Mouse (Mus musculus) C2C12 (cell line): Measurements from ENCODE around the gene Prickle2. TPM values are rescaled to one million over a fixed set of nuclear protein-coding genes. Genes with fewer than 3 reads are reported as not detected.

Experiments
- H3K27me3 ChIP-seq: one replicate; pipeline ENCODE4 v1.6.1; 2011; ENCODE audit not compliant: control insufficient read depth, insufficient read depth, insufficient read length
- H3K36me3 ChIP-seq: one replicate; pipeline ENCODE4 v1.6.1; 2011; ENCODE audit not compliant: control insufficient read depth, insufficient read depth
- H3K4me3 ChIP-seq: one replicate; pipeline ENCODE4 v1.5.1; 2011; ENCODE audit warnings: mild to moderate bottlenecking, control low read depth; ENCODE audit not compliant: poor library complexity, insufficient read depth, severe bottlenecking
- H3K79me2 ChIP-seq: one replicate; pipeline ENCODE4 v1.6.1; 2011; ENCODE audit not compliant: control insufficient read depth, insufficient read depth
- H3K79me3 ChIP-seq: one replicate; pipeline ENCODE4 v1.6.1; 2011; ENCODE audit warnings: low read depth, control low read depth
- H3ac ChIP-seq: one replicate; pipeline ENCODE3; 2011; ENCODE audit warnings: low read depth; ENCODE audit not compliant: control insufficient read depth, insufficient read length
- CEBPB ChIP-seq: IDR thresholded peaks from one replicate; pipeline ENCODE4 v1.6.1; 2011; ENCODE audit warnings: low read depth, mild to moderate bottlenecking, control low read depth, moderate library complexity
- CTCF ChIP-seq: IDR thresholded peaks from one replicate; pipeline ENCODE4 v1.5.1; 2011; ENCODE audit not compliant: control insufficient read depth, insufficient read depth, insufficient read length
- FOSL1 ChIP-seq: IDR thresholded peaks from one replicate; pipeline ENCODE4 v1.8.0; 2011; ENCODE audit warnings: mild to moderate bottlenecking, low read length; ENCODE audit not compliant: poor library complexity, insufficient read depth, severe bottlenecking
- MAX ChIP-seq: IDR thresholded peaks from one replicate; pipeline ENCODE4 v1.6.1; 2011; ENCODE audit warnings: mild to moderate bottlenecking, control low read depth
- MYOD1 ChIP-seq: IDR thresholded peaks from one replicate; pipeline ENCODE4 v1.6.1; 2011; ENCODE audit warnings: low read depth; ENCODE audit not compliant: control insufficient read depth, insufficient read length
- MYOG ChIP-seq: IDR thresholded peaks from one replicate; pipeline ENCODE4 v1.6.1; 2011; ENCODE audit not compliant: control insufficient read depth, insufficient read length; ENCODE audit errors: extremely low read depth
- USF1 ChIP-seq: IDR thresholded peaks from one replicate; pipeline ENCODE4 v1.6.1; 2011; ENCODE audit warnings: low read depth, mild to moderate bottlenecking, control low read depth, moderate library complexity
- polyA plus RNA-seq: library from polyadenylated mRNA; unstranded; fragments of >200 nt; fragmentation: generic; extraction: Trizol; gene quantifications from one replicate; pipeline ENCODE4 v1.2.1, GENCODE M21; 2012; ENCODE audit warnings: missing spikeins

Gene Prickle2
- polyA plus RNA-seq, 1 experiment: 0.02 TPM

DNA sequence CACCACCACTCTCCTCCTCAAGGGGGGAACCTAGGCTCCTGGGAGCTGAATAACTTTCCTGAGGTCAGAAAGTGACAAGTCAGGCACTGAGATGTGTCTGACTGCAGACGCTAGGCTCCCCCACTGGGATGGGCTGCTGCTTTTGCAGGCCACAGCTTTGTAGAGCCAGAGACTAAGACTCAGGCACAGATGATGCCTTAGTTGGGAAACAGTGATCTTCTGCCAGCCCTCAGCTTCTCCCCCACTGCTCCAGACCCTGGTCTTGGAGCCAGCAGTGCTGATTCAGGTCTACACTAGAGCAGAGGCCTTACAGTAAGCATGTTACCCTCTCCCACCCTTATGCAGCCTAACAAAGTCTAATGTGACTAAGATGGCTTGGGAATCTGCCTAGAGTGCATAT lies 254.5 kb downstream of the Prickle2 start:
- no peaks in the 10 kb centered on the region for H3K27me3 ChIP-seq
- no peaks in the 10 kb centered on the region for H3K36me3 ChIP-seq
- H3K79me2 ChIP-seq: no peaks in the 10 kb centered on the region
- no peak for TF ChIP-seq MAX
- TF ChIP-seq MYOD1: no peak
- no peak for TF ChIP-seq CEBPB
- no peak for TF ChIP-seq CTCF
- no peak for TF ChIP-seq MYOG
- TF ChIP-seq FOSL1: no peak
- no peak for TF ChIP-seq USF1
- H3ac ChIP-seq: no peak overlapping the region
- H3K4me3 ChIP-seq: no peak overlapping the region
- no peaks in the 10 kb centered on the region for H3K79me3 ChIP-seq

- H3K79me2 ChIP-seq: no peaks in the 10 kb centered on the region
- no peak overlapping the region for H3K4me3 ChIP-seq
- H3K79me3 ChIP-seq: no peaks in the 10 kb centered on the region
- H3K27me3 ChIP-seq: no peaks in the 10 kb centered on the region
- H3K36me3 ChIP-seq: no peaks in the 10 kb centered on the region
- no peak overlapping the region for H3ac ChIP-seq
- TF ChIP-seq CTCF (no peak), USF1 (no peak), MYOG (no peak), MAX (no peak), FOSL1 (no peak), CEBPB (no peak)
Measured at GRCm38 (mm10) chr6:92449956-92450355, 256.0 kb downstream of the Prickle2 start.

DNA sequence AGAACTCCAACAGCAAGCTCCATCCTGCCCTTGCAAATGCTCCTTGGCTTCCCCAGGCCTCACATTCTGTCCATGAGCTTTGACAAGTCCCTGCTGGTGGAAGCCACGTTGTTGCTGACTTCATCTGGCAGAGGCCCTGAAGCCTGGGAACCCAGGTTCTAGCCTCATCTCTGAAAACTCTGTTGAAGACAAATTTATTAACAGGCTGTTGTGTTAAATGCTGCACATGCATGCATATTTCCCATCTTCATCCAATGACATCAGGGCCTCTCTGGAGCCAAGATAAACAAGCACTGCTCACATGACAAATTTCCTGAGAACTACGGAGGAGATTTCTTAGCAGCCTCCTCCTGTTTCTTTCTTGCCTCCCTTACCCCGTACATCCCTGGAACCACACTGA lies 259.3 kb downstream of the Prickle2 start:
- no peak overlapping the region for H3K4me3 ChIP-seq
- H3K36me3 ChIP-seq: no peaks in the 10 kb centered on the region
- H3K27me3 ChIP-seq: no peaks in the 10 kb centered on the region
- no peaks in the 10 kb centered on the region for H3K79me2 ChIP-seq
- no peak overlapping the region for H3ac ChIP-seq
- TF ChIP-seq USF1 (no peak), MYOG (no peak), CTCF (no peak), CEBPB (no peak), MAX (no peak), MYOD1 (no peak), FOSL1 (no peak)
- H3K79me3 ChIP-seq: no peaks in the 10 kb centered on the region

- H3K4me3 ChIP-seq: no peak overlapping the region
- TF ChIP-seq MAX: no peak
- no peak for TF ChIP-seq CTCF
- TF ChIP-seq USF1: no peak
- TF ChIP-seq CEBPB: no peak
- TF ChIP-seq MYOG: no peak
- TF ChIP-seq MYOD1: no peak
- TF ChIP-seq FOSL1: no peak
- H3K27me3 ChIP-seq: no peaks in the 10 kb centered on the region
Measured at GRCm38 (mm10) chr6:92441205-92441604, 264.8 kb downstream of the Prickle2 start.

DNA sequence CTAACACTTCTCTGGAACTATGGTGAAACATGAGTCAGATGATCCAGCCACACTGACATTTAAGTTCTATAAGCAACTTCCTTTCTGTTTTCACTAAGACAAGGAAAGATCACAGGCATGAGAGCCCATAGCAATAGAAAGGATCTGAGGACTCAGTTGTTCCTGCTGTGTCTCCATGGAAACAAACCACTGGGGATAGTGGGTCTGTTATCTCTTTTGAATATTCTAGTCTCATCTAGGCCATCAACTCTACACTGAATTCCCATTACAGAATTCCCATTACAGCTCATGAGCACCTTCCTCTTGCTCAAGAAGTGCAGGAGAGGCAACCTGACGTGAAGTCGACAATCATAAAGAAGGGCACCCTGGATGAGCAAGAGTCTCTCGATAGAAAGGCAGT lies 265.7 kb downstream of the Prickle2 start:
- no peaks in the 10 kb centered on the region for H3K36me3 ChIP-seq
- no peaks in the 10 kb centered on the region for H3K79me2 ChIP-seq
- no peak overlapping the region for H3K4me3 ChIP-seq
- no peaks in the 10 kb centered on the region for H3K79me3 ChIP-seq
- H3K27me3 ChIP-seq: no peaks in the 10 kb centered on the region
- TF ChIP-seq MYOG (no peak), USF1 (no peak), MAX (no peak), MYOD1 (no peak), FOSL1 (no peak)
- no peak overlapping the region for H3ac ChIP-seq

More at GRCm38 (mm10) chr6:92441205-92441604, 264.8 kb downstream of the Prickle2 start:
- no peak overlapping the region for H3ac ChIP-seq
- no peaks in the 10 kb centered on the region for H3K79me3 ChIP-seq
- no peaks in the 10 kb centered on the region for H3K36me3 ChIP-seq
- H3K79me2 ChIP-seq: no peaks in the 10 kb centered on the region

DNA sequence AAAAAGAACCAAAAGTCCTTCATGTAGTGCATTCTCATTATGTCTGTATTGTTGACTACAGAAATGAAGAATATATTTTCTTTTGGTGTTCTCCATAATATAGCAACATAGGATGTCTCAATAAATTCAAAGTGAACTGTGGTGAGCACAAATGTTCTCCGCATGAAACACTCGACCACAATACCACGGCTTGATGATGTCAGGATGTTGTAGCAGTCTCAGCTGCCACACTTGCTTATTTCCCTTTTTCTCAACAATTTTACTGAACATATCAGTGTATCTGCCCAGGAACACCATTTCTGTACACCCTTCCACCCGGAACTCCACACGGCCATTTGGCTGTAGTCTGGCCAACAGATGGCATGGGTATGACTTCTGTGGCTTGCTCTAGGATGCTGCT lies 273.8 kb downstream of the Prickle2 start:
- TF ChIP-seq USF1 (no peak), CEBPB (no peak), CTCF (no peak), FOSL1 (no peak), MYOG (no peak), MAX (no peak), MYOD1 (no peak)
- H3K79me2 ChIP-seq: no peaks in the 10 kb centered on the region

More for the DNA sequence above, 273.8 kb downstream of the Prickle2 start:
- H3K36me3 ChIP-seq: no peaks in the 10 kb centered on the region
- H3K79me3 ChIP-seq: no peaks in the 10 kb centered on the region
- H3ac ChIP-seq: no peak overlapping the region
- H3K27me3 ChIP-seq: no peaks in the 10 kb centered on the region
- H3K4me3 ChIP-seq: no peak overlapping the region
